Mouse (Mus musculus) heart, adult 2 months (tissue): ENCODE data around the gene Efna2.

Experiments used
- CTCF ChIP-seq: fragments of 200-600 bp; IDR thresholded peaks from 2 replicates; pipeline ENCODE4 v1.8.1; 2022; ENCODE audit warnings: antibody characterized with exemption, mild to moderate bottlenecking, moderate library complexity
- EP300 ChIP-seq: fragments of 200-500 bp; IDR thresholded peaks from 2 replicates; pipeline ENCODE4 v1.6.1; 2011; ENCODE audit warnings: low read depth, low read length, control low read depth; ENCODE audit not compliant: insufficient read depth
- POLR2A ChIP-seq: fragments of 200-500 bp; IDR thresholded peaks from 2 replicates; pipeline ENCODE4 v1.6.1; 2011; ENCODE audit warnings: mild to moderate bottlenecking, low read depth, low read length, control low read depth; ENCODE audit not compliant: insufficient read depth

DNA sequence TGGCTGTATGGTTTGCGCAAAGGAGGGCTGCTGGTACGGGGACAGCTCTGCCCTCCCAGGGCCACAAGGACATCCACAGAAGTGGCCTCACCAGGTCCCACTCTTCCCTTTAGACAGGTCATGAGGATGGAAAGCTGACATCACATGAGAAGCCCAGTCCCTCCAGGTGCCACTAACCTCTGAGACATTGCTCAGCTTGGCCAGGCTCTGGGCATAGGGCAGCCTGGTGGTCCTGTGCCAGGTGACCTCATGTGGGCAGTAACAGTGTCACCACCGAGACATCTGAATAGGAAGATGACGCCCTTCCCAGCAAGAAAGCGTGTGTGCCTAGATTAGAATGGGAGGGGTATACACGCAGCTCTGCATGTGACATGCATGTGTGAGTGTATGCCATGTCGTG, 3.3 kb downstream of the Efna2 start:
- TF ChIP-seq CTCF (no peak), POLR2A (no peak), EP300 (no peak)
